Comparison of ENCODE assay signal across 21 mouse cellular contexts in the genomic region with DNA sequence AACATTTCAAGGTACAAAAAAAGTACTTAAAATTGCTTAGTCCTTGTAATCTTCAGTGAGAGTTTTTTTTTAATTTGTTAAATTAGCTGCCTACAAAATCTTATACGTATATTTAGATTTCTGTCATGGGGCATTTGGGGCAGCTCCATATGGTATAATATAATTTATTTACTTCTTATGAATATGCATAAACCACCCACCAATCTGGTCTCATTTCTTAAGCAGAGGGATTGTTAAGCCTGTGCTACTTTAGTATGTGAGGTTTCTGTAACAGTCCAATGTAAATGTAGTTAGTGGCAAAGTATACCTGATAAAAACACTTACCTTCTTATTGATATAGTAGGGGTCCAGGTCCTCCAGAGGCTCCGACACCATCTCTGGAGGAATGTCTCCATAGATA.
"Had no signal": no experiment of that assay in that cellular context is flagged by ENCODE, and none has a peak within 500 bp of the region (broad histone marks: within the 10 kb centered on the region; RNA-seq: fewer than 3 reads in every experiment).

No protein-coding gene starts in this region.

- H3K27me3 ChIP-seq: limb, embryonic 12.5 days; limb, embryonic 15.5 days; megakaryocyte, embryonic 14.5 days; midbrain, embryonic 13.5 days; neural tube, embryonic 13.5 days had no signal

- DNase-seq: kidney, adult 2 months; kidney, postnatal 25 days; layer of hippocampus, adult 9-11 months; left cerebral cortex, postnatal 4 days; liver, postnatal 0 days; lung, embryonic 14.5 days; thymus, postnatal 25 days had no signal

- H3K9ac ChIP-seq: limb, embryonic 12.5 days; limb, embryonic 15.5 days; liver, embryonic 14.5 days; liver, postnatal 0 days; lung, embryonic 14.5 days; midbrain, embryonic 13.5 days; neural tube, embryonic 13.5 days had no signal

- H3K9me3 ChIP-seq: limb, embryonic 12.5 days; limb, embryonic 15.5 days; megakaryocyte, embryonic 14.5 days; midbrain, embryonic 10.5 days; midbrain, embryonic 13.5 days; neural tube, embryonic 13.5 days had no signal

- H3K4me1 ChIP-seq: limb, embryonic 12.5 days; limb, embryonic 15.5 days; megakaryocyte, embryonic 14.5 days; midbrain, embryonic 10.5 days; midbrain, embryonic 13.5 days; neural tube, embryonic 13.5 days had no signal

- H3K4me3 ChIP-seq: layer of hippocampus, adult 2 months; limb, embryonic 12.5 days; limb, embryonic 15.5 days; megakaryocyte, embryonic 14.5 days; midbrain, embryonic 10.5 days; midbrain, embryonic 13.5 days; myocyte; neural tube, embryonic 13.5 days had no signal

- ATAC-seq: liver, postnatal 0 days; lung, postnatal 0 days; midbrain, embryonic 13.5 days; midbrain, embryonic 16.5 days had no signal

- H3K36me3 ChIP-seq: limb, embryonic 12.5 days; limb, embryonic 15.5 days; midbrain, embryonic 10.5 days; midbrain, embryonic 13.5 days; neural tube, embryonic 13.5 days had no signal

- H3K4me2 ChIP-seq: limb, embryonic 12.5 days; limb, embryonic 15.5 days; liver, embryonic 11.5 days; lung, embryonic 14.5 days; midbrain, embryonic 13.5 days; neural tube, embryonic 13.5 days had no signal

- H3K27ac ChIP-seq: kidney, postnatal 0 days; layer of hippocampus, adult 2 months; limb, embryonic 12.5 days; limb, embryonic 15.5 days; liver, embryonic 14.5 days; midbrain, embryonic 10.5 days; midbrain, embryonic 13.5 days; neural tube, embryonic 13.5 days; stomach, postnatal 0 days had no signal
